Mouse (Mus musculus) forebrain, embryonic 15.5 days (tissue): ENCODE results near the gene Olfm1. TPM values are rescaled to one million over a fixed set of nuclear protein-coding genes. Genes with fewer than 3 reads are reported as not detected.

ENCODE experiments used
- ATAC-seq: fragments of 200-750 bp; cut with Nextera tagmentation; replicated peaks from 2 replicates; pipeline ENCODE4 v1.8.0; 2017; ENCODE audit warnings: mild to moderate bottlenecking, moderate TSS enrichment, moderate library complexity
- H3K27ac ChIP-seq: fragments of 300-500 bp; sonication (generic); replicated peaks from 2 replicates; pipeline ENCODE4 v1.5.1; 2015; ENCODE audit warnings: mild to moderate bottlenecking, inconsistent platforms
- H3K27me3 ChIP-seq: fragments of 300-500 bp; sonication (generic); 2 replicates; pipeline ENCODE4 v1.6.1; 2015; ENCODE audit warnings: inconsistent platforms
- H3K36me3 ChIP-seq: fragments of 300-500 bp; sonication (generic); 2 replicates; pipeline ENCODE4 v1.6.1; 2015; ENCODE audit warnings: mild to moderate bottlenecking, inconsistent platforms
- H3K4me1 ChIP-seq: fragments of 300-500 bp; sonication (generic); 2 replicates; pipeline ENCODE4 v1.6.1; 2015; ENCODE audit warnings: inconsistent platforms
- H3K4me2 ChIP-seq: fragments of 300-500 bp; sonication (generic); replicated peaks from 2 replicates; pipeline ENCODE4 v1.6.1; 2015; ENCODE audit warnings: mild to moderate bottlenecking, inconsistent platforms
- H3K4me3 ChIP-seq: fragments of 300-500 bp; sonication (generic); 2 replicates; pipeline ENCODE4 v1.5.1; 2015; ENCODE audit warnings: mild to moderate bottlenecking, inconsistent platforms
- H3K9ac ChIP-seq: fragments of 300-500 bp; sonication (generic); replicated peaks from 2 replicates; pipeline ENCODE4 v1.6.1; 2015; ENCODE audit warnings: mild to moderate bottlenecking, inconsistent platforms
- H3K9me3 ChIP-seq: fragments of 300-500 bp; sonication (generic); 2 replicates; pipeline ENCODE4 v1.6.1; 2016; ENCODE audit warnings: inconsistent platforms
- WGBS: fragments of 180-500 bp; shearing (Covaris S2); methylation state at CpG from one replicate; pipeline ENCODE4 v1.1.7; 2015; ENCODE audit warnings: mixed read lengths; 5-methylcytosine and 5-hydroxymethylcytosine counted together
- polyA plus RNA-seq: library from polyadenylated mRNA; unstranded; fragments of >200 nt; fragmentation: Nextera tagmentation; extraction: Ambion mirVana; gene quantifications from 2 replicates; pipeline ENCODE4 v1.2.1, GENCODE M21; 2015

The Olfm1 gene
- polyA plus RNA-seq, 1 experiment from 2014 or later, result 234 TPM

- 59% methylated on average over 7 of the region's 7 CpGs for WGBS
- peaks cover 21% of the 10 kb centered on the region for H3K36me3 ChIP-seq
- no peak for ATAC-seq
- H3K9me3 ChIP-seq, result no peaks in the 10 kb centered on the region
- no peak overlapping the region for H3K27ac ChIP-seq
- no peak overlapping the region for H3K9ac ChIP-seq
- H3K27me3 ChIP-seq, result no peaks in the 10 kb centered on the region
- H3K4me1 ChIP-seq, result peaks cover 7% of the 10 kb centered on the region
- no peak overlapping the region for H3K4me2 ChIP-seq
- no peak overlapping the region for H3K4me3 ChIP-seq
Observed at GRCm38 (mm10) chr2:28218651-28219356, 26.0 kb downstream of the Olfm1 start.

GRCm38 (mm10) chr2:28219625-28220024, 26.8 kb downstream of the Olfm1 start:
- no peak for ATAC-seq
- Histone ChIP-seq H3K36me3 (peaks cover 25% of the 10 kb centered on the region), H3K4me2 (no peak overlapping the region), H3K27me3 (no peaks in the 10 kb centered on the region), H3K9ac (no peak overlapping the region), H3K4me1 (peaks cover 7% of the 10 kb centered on the region), H3K27ac (no peak overlapping the region), H3K4me3 (no peak overlapping the region), H3K9me3 (no peaks in the 10 kb centered on the region)
- 72% methylated on average over 1 of the region's 1 CpGs for WGBS

- 71% methylated on average over 2 of the region's 2 CpGs for WGBS
- Histone ChIP-seq H3K27me3 (no peaks in the 10 kb centered on the region), H3K4me1 (peaks cover 7% of the 10 kb centered on the region), H3K36me3 (peaks cover 15% of the 10 kb centered on the region; the same call in 1 of the 2 replicates), H3K4me3 (no peak overlapping the region), H3K4me2 (no peak overlapping the region), H3K27ac (no peak overlapping the region), H3K9ac (no peak overlapping the region), H3K9me3 (no peaks in the 10 kb centered on the region)
- no peak for ATAC-seq
Observed at GRCm38 (mm10) chr2:28221803-28222202, 29.0 kb downstream of the Olfm1 start.

GRCm38 (mm10) chr2:28224819-28225218, 32.0 kb downstream of the Olfm1 start:
- 69% methylated on average over 5 of the region's 5 CpGs for WGBS
- no peak overlapping the region for H3K9ac ChIP-seq
- H3K36me3 ChIP-seq, result peaks cover 24% of the 10 kb centered on the region
- no peaks in the 10 kb centered on the region for H3K27me3 ChIP-seq
- H3K4me3 ChIP-seq, result no peak overlapping the region
- H3K27ac ChIP-seq, result no peak overlapping the region
- peaks cover 14% of the 10 kb centered on the region for H3K4me1 ChIP-seq
- no peak for ATAC-seq
- H3K9me3 ChIP-seq, result no peaks in the 10 kb centered on the region
- no peak overlapping the region for H3K4me2 ChIP-seq

GRCm38 (mm10) chr2:28225906-28226305, 33.1 kb downstream of the Olfm1 start:
- no peak overlapping the region for H3K4me2 ChIP-seq
- no peak overlapping the region for H3K4me3 ChIP-seq
- peaks cover 14% of the 10 kb centered on the region for H3K4me1 ChIP-seq
- no peak for ATAC-seq
- H3K27ac ChIP-seq, result no peak overlapping the region
- no peaks in the 10 kb centered on the region for H3K9me3 ChIP-seq
- 45% methylated on average over 3 of the region's 3 CpGs for WGBS
- no peak overlapping the region for H3K9ac ChIP-seq
- peaks cover 35% of the 10 kb centered on the region for H3K36me3 ChIP-seq
- no peaks in the 10 kb centered on the region for H3K27me3 ChIP-seq

GRCm38 (mm10) chr2:28226971-28227370, 34.2 kb downstream of the Olfm1 start:
- H3K36me3 ChIP-seq, result peaks cover 39% of the 10 kb centered on the region
- H3K4me1 ChIP-seq, result peaks cover 14% of the 10 kb centered on the region
- no peak overlapping the region for H3K4me2 ChIP-seq
- H3K9me3 ChIP-seq, result no peaks in the 10 kb centered on the region
- no peak overlapping the region for H3K4me3 ChIP-seq
- H3K27me3 ChIP-seq, result no peaks in the 10 kb centered on the region
- ATAC-seq, result no peak
- WGBS, result 71% methylated on average over 5 of the region's 5 CpGs
- no peak overlapping the region for H3K9ac ChIP-seq
- H3K27ac ChIP-seq, result no peak overlapping the region

- peaks cover 8% of the 10 kb centered on the region for H3K4me1 ChIP-seq
- H3K9me3 ChIP-seq, result no peaks in the 10 kb centered on the region
- H3K4me3 ChIP-seq, result no peak overlapping the region
- no peak overlapping the region; the same call in 1 of the 2 replicates for H3K27ac ChIP-seq
- no peak overlapping the region for H3K4me2 ChIP-seq
- H3K27me3 ChIP-seq, result no peaks in the 10 kb centered on the region
- 8% methylated on average over 8 of the region's 8 CpGs for WGBS
- H3K9ac ChIP-seq, result no peak overlapping the region; the same call in 1 of the 2 replicates
- peaks cover 36% of the 10 kb centered on the region for H3K36me3 ChIP-seq
- no peak for ATAC-seq
Observed at GRCm38 (mm10) chr2:28227589-28228191, 34.9 kb downstream of the Olfm1 start.

- ATAC-seq, result no peak
- WGBS, result 81% methylated on average over 4 of the region's 4 CpGs
Observed at GRCm38 (mm10) chr2:28228364-28228763, 35.6 kb downstream of the Olfm1 start.

GRCm38 (mm10) chr2:28235129-28235528, 42.3 kb downstream of the Olfm1 start:
- Histone ChIP-seq H3K9me3 (no peaks in the 10 kb centered on the region), H3K9ac (no peak overlapping the region), H3K36me3 (peaks cover 11% of the 10 kb centered on the region; the same call in 1 of the 2 replicates), H3K27me3 (no peaks in the 10 kb centered on the region), H3K4me2 (no peak overlapping the region), H3K4me3 (no peak overlapping the region), H3K27ac (no peak overlapping the region), H3K4me1 (no peaks in the 10 kb centered on the region)
- 75% methylated on average over 4 of the region's 4 CpGs for WGBS
- no peak for ATAC-seq

More at GRCm38 (mm10) chr2:28228364-28228763, 35.6 kb downstream of the Olfm1 start:
- Histone ChIP-seq H3K27ac (no peak overlapping the region), H3K4me3 (no peak overlapping the region), H3K9me3 (no peaks in the 10 kb centered on the region), H3K9ac (no peak overlapping the region), H3K4me2 (no peak overlapping the region), H3K27me3 (no peaks in the 10 kb centered on the region), H3K4me1 (peaks cover 7% of the 10 kb centered on the region), H3K36me3 (peaks cover 35% of the 10 kb centered on the region)

GRCm38 (mm10) chr2:28236447-28236846, 43.7 kb downstream of the Olfm1 start:
- WGBS, result 69% methylated on average over 6 of the region's 6 CpGs
- ATAC-seq, result no peak

GRCm38 (mm10) chr2:28239616-28240015, 46.8 kb downstream of the Olfm1 start:
- Histone ChIP-seq H3K9ac (no peak overlapping the region), H3K9me3 (no peaks in the 10 kb centered on the region), H3K27ac (no peak overlapping the region), H3K36me3 (no peaks in the 10 kb centered on the region), H3K27me3 (no peaks in the 10 kb centered on the region), H3K4me3 (no peak overlapping the region), H3K4me1 (no peaks in the 10 kb centered on the region), H3K4me2 (no peak overlapping the region)
- no peak for ATAC-seq
- 79% methylated on average over 8 of the region's 8 CpGs for WGBS

More at GRCm38 (mm10) chr2:28236447-28236846, 43.7 kb downstream of the Olfm1 start:
- H3K4me1 ChIP-seq, result no peaks in the 10 kb centered on the region
- no peak overlapping the region for H3K4me2 ChIP-seq
- H3K27me3 ChIP-seq, result no peaks in the 10 kb centered on the region
- no peaks in the 10 kb centered on the region for H3K36me3 ChIP-seq
- H3K9me3 ChIP-seq, result no peaks in the 10 kb centered on the region
- no peak overlapping the region for H3K9ac ChIP-seq
- no peak overlapping the region for H3K4me3 ChIP-seq
- H3K27ac ChIP-seq, result no peak overlapping the region

- Histone ChIP-seq H3K36me3 (no peaks in the 10 kb centered on the region), H3K4me2 (no peak overlapping the region), H3K27me3 (no peaks in the 10 kb centered on the region), H3K9me3 (no peaks in the 10 kb centered on the region), H3K9ac (no peak overlapping the region), H3K4me1 (no peaks in the 10 kb centered on the region), H3K4me3 (no peak overlapping the region), H3K27ac (no peak overlapping the region)
- ATAC-seq, result no peak
- 82% methylated on average over 3 of the region's 3 CpGs for WGBS
Observed at GRCm38 (mm10) chr2:28240920-28241319, 48.1 kb downstream of the Olfm1 start.
